Mouse (Mus musculus): ENCODE data around the gene Chrm3.
A peak's percentile ranks its signal among the peaks of the same experiment; 100 is the strongest.

Gene Chrm3

DNA sequence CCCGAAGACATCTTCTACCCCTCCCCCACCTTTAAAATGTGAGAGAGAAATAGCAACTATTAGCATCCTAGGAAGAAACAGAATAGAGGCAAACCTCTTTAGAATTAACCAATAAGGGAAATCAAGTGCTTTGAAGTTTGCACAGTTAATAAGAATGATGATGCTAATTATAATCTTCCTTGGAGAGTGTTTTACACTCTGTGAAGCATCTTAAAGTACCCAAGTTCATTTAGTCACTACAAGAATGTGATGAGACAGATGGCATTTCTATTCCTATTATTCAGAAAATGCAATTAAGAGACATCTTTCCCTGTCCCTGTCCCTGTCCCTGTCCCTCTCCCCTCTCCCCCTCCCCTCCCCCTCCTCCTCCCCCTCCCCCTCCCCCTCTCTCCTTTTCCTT is 382.9 kb downstream of the Chrm3 start:
- no peak for DNase-seq

- DNase-seq: no peak
These were observed 386.8 kb downstream of the Chrm3 start for GRCm38 (mm10) chr13:9973742-9974321.

- no peak for DNase-seq
These were observed 388.8 kb downstream of the Chrm3 start for GRCm38 (mm10) chr13:9971845-9972244.

GRCm38 (mm10) chr13:9952619-9953018 is 408.0 kb downstream of the Chrm3 start:
- no peak for DNase-seq

- no peak for DNase-seq
These were observed 409.3 kb downstream of the Chrm3 start for GRCm38 (mm10) chr13:9951376-9951775.

DNA sequence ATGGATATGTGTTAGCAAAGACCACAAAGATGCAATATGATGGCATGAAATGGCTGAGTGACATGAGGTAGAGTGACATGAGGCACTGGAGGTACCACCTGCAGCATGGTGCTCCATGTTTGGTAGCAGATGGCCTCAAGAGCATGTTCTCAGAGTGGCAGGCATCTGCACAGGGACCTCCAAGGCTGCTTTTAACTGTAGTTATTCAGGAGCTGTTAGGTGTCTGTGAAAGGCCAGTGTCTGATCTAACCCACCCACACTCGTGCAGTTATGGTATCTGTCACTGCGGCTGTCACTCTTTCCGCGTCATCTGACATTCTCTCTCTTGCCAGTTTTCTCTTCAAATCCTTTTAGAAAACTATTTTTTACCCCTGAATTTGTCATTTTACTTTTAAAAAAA is 411.6 kb downstream of the Chrm3 start:
- no peak for DNase-seq

DNA sequence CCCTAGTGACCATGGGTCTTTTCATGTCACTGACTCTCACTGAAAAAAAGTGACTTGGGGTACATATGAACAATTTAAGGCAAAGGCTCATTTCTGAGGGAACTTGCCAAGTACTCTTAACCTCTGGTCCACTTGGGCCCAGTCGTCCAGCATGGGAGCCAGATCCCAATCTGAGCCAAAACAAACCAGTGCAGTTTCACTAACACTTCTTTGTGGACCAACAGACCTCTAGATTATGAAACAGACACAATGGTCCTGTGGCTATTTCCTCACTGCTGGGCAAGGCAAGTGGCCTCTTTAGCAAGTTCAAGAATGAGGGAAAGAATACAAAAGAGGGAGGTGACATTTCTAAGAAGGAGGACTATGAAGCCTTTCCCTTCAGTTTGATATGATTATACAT is 420.5 kb downstream of the Chrm3 start:
- DNase-seq: no peak

DNA sequence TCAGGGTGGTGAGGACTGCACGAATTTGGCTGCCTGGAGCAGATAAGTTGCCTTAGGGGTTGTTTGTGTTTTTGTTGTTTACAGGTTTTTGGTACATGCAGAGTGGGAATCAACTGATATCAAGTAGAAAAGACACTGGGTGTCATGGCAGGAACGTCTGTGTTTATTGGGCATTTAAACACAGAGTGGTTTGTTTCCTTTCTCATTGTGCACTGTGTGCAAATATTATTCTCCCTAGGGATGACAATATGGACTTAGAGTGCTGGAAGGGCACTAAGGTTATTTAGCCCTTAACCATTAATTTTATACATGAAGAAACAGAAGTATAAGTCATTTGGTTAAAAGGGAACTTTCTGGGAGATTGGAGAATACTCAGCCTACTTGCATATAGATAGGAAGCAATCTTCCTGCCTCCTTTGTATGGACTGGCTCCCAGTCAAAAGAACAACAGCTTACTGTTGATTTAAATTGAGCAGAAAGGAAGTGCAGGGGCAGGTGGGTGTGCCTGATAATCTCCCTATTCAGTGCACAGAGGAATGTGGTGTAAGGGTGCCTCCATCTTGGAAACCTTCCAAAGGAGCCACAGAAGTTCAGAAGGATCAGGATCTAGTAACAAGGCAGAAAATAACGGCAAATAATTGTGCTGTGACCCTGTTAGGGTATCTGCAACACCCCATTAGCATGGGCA is 421.7 kb downstream of the Chrm3 start:
- no peak for DNase-seq

- DNase-seq: no peak
These were observed 427.9 kb downstream of the Chrm3 start for GRCm38 (mm10) chr13:9932714-9933113.

DNA sequence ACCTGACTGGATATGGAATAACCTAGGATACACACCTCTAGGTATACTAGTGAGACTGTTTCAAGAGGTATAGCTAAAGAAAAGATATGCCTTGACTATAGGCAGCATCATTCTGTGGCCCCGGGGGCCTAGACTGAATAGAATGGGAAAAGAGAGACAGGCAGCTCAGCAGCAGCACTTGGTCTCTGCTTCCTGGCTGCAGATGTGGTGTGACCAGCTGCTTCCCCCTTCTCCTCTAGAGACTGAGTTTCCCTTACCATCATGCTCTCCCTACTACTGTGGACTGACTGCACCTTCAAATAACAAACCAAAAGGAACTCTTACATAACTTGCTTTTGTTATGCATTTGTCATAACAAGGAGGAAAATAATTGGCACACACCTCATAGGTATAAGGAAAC is 430.0 kb downstream of the Chrm3 start:
- no peak for DNase-seq

GRCm38 (mm10) chr13:9929978-9930377 is 430.7 kb downstream of the Chrm3 start:
- peak; percentile 33 for DNase-seq

- DNase-seq: no peak
These were observed 439.5 kb downstream of the Chrm3 start for GRCm38 (mm10) chr13:9921150-9921549.

GRCm38 (mm10) chr13:9912697-9913096 is 447.9 kb downstream of the Chrm3 start:
- DNase-seq: no peak

- no peak for DNase-seq
These were observed 451.9 kb downstream of the Chrm3 start for GRCm38 (mm10) chr13:9908707-9909106.

DNA sequence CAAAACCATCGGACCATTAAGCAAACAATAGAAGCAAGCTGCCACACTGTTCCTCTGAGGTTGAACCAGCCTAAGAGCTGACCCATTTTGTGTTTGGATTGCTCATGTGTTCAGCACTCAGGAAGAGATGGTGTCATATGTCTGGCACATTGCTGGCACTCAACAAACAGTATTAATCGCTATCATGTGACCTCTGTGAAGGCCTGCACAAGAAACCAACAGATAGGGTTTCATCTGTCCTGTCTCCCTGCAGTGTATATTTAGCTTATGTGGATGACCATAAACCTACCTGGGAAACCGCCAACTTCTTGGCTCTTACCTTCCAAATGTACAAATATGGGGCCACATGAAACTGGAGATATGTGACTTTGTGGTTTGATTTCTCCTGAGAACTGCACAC is 453.4 kb downstream of the Chrm3 start:
- no peak for DNase-seq

DNA sequence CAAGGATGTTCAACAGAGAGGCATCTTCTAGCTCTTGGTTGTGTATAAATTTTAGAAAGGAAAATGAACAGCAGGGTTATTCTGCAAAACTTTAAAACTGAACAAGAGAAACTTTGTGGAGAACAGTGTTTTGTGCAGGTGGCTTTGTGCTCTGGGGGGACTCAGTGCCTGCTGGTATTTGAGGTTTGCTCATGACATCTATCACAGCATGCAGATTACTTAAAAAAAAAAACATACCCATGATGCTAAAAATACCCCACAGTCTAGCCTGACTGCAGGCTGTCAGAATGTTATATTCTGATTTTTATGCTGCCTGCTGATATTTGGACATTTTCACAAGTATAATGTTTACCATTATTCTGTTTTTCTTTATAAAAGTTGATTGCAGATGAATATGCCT is 456.2 kb downstream of the Chrm3 start:
- no peak for DNase-seq

DNA sequence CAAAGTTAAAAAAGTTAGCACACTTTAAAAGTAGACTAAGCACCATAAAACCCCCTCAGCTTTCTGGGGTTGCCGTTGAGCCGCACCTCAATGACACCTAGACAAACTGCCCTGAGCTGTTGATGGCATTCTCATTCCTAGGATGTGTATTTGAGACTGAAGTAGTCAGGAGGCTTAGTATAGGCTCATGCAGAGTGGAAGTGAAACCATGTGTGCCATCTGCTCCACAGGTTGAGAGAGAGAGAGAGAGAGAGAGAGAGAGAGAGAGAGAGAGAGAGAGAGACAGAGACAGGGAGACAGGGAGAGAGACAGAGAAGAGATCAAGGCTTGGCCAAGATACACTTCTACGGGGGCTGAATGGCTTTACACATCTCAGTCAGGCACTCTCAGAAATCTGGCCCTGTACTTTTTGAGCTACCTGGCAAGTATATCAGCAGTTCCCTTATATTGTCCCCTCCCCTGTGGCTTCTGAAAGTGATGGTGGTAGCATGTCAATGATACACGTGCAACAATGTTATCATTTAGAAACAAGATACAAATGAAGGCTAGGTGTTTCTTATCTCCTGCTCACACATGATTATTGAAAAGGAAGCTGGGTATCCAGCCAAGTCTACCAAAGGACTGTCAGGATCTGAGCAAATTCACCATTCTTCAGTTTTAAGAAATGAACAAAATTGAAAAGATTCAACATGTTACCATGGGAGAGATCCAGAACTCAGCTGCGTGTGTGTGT is 459.8 kb downstream of the Chrm3 start:
- no peak for DNase-seq

DNA sequence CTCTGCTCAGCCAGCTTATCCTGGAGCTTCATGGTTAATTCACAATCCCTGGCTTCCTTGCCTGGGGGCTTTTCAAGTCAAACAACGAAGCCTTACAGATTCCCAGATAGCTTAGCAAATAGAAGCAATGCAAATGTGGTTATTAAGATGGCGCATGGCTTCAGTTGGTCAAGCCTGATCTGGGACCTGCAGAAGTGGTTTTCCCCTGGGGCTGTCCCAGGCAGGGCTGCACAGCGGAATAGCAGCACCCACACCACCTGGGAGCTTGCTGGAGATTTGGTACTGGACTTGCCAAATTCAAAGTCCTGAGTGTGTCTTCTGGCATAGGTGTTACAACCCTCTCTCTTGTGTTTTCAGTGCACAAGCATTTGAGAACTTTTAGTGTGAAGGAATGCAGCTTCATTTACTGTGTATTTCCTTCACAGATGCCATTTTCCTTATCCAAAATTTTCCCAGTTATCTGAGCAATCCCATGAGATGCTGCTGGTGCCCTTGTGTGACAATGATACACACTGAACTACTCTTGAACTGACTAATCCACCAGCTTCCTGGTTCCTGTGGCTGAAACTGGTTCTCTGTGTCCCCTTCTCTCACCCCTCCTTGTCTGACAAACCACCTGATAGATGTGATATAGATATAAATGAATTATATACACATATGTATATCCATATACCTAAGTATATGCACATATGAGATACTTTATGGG is 461.8 kb downstream of the Chrm3 start:
- no peak for DNase-seq

DNA sequence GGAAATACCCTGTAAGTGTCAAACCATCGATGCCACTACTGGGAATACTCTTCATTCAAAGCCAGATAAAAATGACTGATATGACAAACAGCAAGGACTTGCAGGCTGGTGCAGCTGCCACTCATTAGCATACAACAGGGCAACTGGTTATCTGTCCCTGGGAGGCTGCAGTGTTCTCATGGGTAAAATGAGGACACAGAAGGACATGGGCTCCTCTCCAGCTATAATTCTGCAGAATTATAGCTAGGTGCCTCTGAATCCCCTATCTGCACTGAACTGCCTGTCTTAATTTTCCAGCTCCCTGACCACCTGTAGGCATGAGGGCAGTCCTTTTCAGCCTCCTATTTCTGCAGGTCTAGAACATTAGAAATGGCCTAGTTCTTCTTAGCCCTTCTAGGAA is 463.4 kb downstream of the Chrm3 start:
- no peak for DNase-seq

GRCm38 (mm10) chr13:9895045-9895625 is 465.5 kb downstream of the Chrm3 start:
- no peak for DNase-seq

- no peak for DNase-seq
These were observed 469.6 kb downstream of the Chrm3 start for GRCm38 (mm10) chr13:9891088-9891487.

GRCm38 (mm10) chr13:9890460-9890859 is 470.2 kb downstream of the Chrm3 start:
- peak; percentile 11 for DNase-seq

DNA sequence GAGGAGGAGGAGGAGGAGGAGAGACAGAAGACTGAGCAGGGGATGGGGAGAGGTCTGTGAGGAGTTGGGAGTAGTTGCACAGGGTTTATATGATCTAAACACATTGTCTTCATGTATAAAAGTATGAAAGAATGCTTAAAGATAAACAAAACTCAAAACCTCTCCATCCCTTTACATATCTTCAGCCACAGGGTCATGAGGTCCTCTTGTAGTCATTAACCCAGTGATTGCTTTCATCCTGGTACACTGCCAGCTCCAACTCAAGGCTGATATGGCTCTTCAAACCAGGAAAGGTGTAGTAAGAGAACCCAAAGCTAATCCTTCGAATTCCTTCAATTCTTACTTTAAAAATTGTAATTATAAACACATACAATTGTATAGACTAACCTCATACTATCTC is 470.7 kb downstream of the Chrm3 start:
- DNase-seq: no peak

All from right cerebral cortex, postnatal 14 days (tissue).